Mouse (Mus musculus): Measurements from ENCODE around the gene Gm973. TPM values are rescaled to one million over a fixed set of nuclear protein-coding genes. Genes with fewer than 3 reads are reported as not detected.

Gm973 gene
- total and polyA plus RNA-seq, 3 experiments = 0.05 to 3.7 TPM; not detected in 1

- no peaks in the 10 kb centered on the region for H3K9me3 ChIP-seq (replicated peaks)
- no peak overlapping the region for H3K4me3 ChIP-seq (ENCODE audit: low read depth, low read length)
- DNase-seq (ENCODE audit: low spot score) (no peak), ATAC-seq (ENCODE audit: extremely low read depth, insufficient number of reproducible peaks, low FRiP score, poor library complexity, severe bottlenecking) (no peak)
- 0 out of 2 replicates have a peak, but pooled peaks cover 2% of the 10 kb centered on the region for H3K27me3 ChIP-seq (ENCODE audit: insufficient read depth, low read length)
- peaks cover 57% of the 10 kb centered on the region for H3K4me1 ChIP-seq (ENCODE audit: insufficient read depth, low read depth, low read length)
- no peak for TF ChIP-seq GATA1 (IDR thresholded peaks at IDR 0.05; ENCODE audit: borderline replicate concordance, low read length)
- TF ChIP-seq TAL1 (conservative IDR thresholded peaks at IDR 0.05; ENCODE audit: low read depth, low read length) = no peak
- TF ChIP-seq GATA2 (IDR thresholded peaks at IDR 0.05; ENCODE audit: borderline replicate concordance, low read depth, low read length) = no peak
- H3K36me3 ChIP-seq (replicated peaks) = peaks cover 12% of the 10 kb centered on the region
Observed at GRCm38 (mm10) chr1:59478911-59479310, 37.2 kb upstream of the Gm973 start.

GRCm38 (mm10) chr1:59480821-59481455 lies 35.1 kb upstream of the Gm973 start:
- DNase-seq (ENCODE audit: low spot score) (no peak), ATAC-seq (ENCODE audit: extremely low read depth, insufficient number of reproducible peaks, low FRiP score, poor library complexity, severe bottlenecking) (no peak)
- Histone ChIP-seq H3K9me3 (replicated peaks) (no peaks in the 10 kb centered on the region), H3K4me1 (ENCODE audit: insufficient read depth, low read depth, low read length) (peaks cover 69% of the 10 kb centered on the region), H3K36me3 (replicated peaks) (peaks cover 31% of the 10 kb centered on the region), H3K4me3 (ENCODE audit: low read depth, low read length) (peak overlapping the region; percentile 85), H3K27me3 (ENCODE audit: insufficient read depth, low read length) (no peaks in the 10 kb centered on the region)
- TF ChIP-seq GATA1 (IDR thresholded peaks at IDR 0.05; ENCODE audit: borderline replicate concordance, low read length) (no peak), GATA2 (IDR thresholded peaks at IDR 0.05; ENCODE audit: borderline replicate concordance, low read depth, low read length) (no peak), POLR2AphosphoS5 (IDR thresholded peaks at IDR 0.05; ENCODE audit: insufficient replicate concordance, low read depth, low read length) (no peak)

- Histone ChIP-seq H3K4me3 (ENCODE audit: low read depth, low read length) (peak overlapping the region; percentile 85), H3K4me1 (ENCODE audit: insufficient read depth, low read depth, low read length) (peaks cover 68% of the 10 kb centered on the region), H3K36me3 (replicated peaks) (peaks cover 36% of the 10 kb centered on the region), H3K9me3 (replicated peaks) (no peaks in the 10 kb centered on the region), H3K27me3 (ENCODE audit: insufficient read depth, low read length) (no peaks in the 10 kb centered on the region)
- DNase-seq (ENCODE audit: low spot score) = peak; percentile 99
- no peak for TF ChIP-seq GATA2 (IDR thresholded peaks at IDR 0.05; ENCODE audit: borderline replicate concordance, low read depth, low read length)
- TF ChIP-seq TAL1 (conservative IDR thresholded peaks at IDR 0.05; ENCODE audit: low read depth, low read length) = no peak
- no peak for TF ChIP-seq CTCF (IDR thresholded peaks at IDR 0.05; ENCODE audit: low read depth, low read length)
- no peak for TF ChIP-seq POLR2AphosphoS5 (IDR thresholded peaks at IDR 0.05; ENCODE audit: insufficient replicate concordance, low read depth, low read length)
- TF ChIP-seq GATA1 (IDR thresholded peaks at IDR 0.05; ENCODE audit: borderline replicate concordance, low read length) = no peak
- ATAC-seq (ENCODE audit: extremely low read depth, insufficient number of reproducible peaks, low FRiP score, poor library complexity, severe bottlenecking) = peak; percentile 92
Observed at GRCm38 (mm10) chr1:59481456-59482291, 34.4 kb upstream of the Gm973 start.

- H3K36me3 ChIP-seq (replicated peaks) = peaks cover 42% of the 10 kb centered on the region
- peak; percentile 52 for DNase-seq (ENCODE audit: low spot score)
- no peak for ATAC-seq (ENCODE audit: extremely low read depth, insufficient number of reproducible peaks, low FRiP score, poor library complexity, severe bottlenecking)
- H3K9me3 ChIP-seq (replicated peaks) = no peaks in the 10 kb centered on the region
- peaks cover 73% of the 10 kb centered on the region for H3K4me1 ChIP-seq (ENCODE audit: insufficient read depth, low read depth, low read length)
- H3K4me3 ChIP-seq (ENCODE audit: low read depth, low read length) = peak within 1 kb of the TSS; percentile 85
- TF ChIP-seq CTCF (IDR thresholded peaks at IDR 0.05; ENCODE audit: low read depth, low read length) (no peak), POLR2AphosphoS5 (IDR thresholded peaks at IDR 0.05; ENCODE audit: insufficient replicate concordance, low read depth, low read length) (no peak), GATA2 (IDR thresholded peaks at IDR 0.05; ENCODE audit: borderline replicate concordance, low read depth, low read length) (no peak), TAL1 (conservative IDR thresholded peaks at IDR 0.05; ENCODE audit: low read depth, low read length) (no peak), GATA1 (IDR thresholded peaks at IDR 0.05; ENCODE audit: borderline replicate concordance, low read length) (no peak)
- H3K27me3 ChIP-seq (ENCODE audit: insufficient read depth, low read length) = no peaks in the 10 kb centered on the region
Observed at GRCm38 (mm10) chr1:59482331-59482695, 33.8 kb upstream of the Gm973 start, which contains the start of gene Fzd7. Gene Fzd7 (plus strand): TSS chr1:59482424.

GRCm38 (mm10) chr1:59482696-59483520 lies 33.2 kb upstream of the Gm973 start:
- H3K4me1 ChIP-seq (ENCODE audit: insufficient read depth, low read depth, low read length) = peaks cover 73% of the 10 kb centered on the region
- TF ChIP-seq TAL1 (conservative IDR thresholded peaks at IDR 0.05; ENCODE audit: low read depth, low read length) = no peak
- TF ChIP-seq CTCF (IDR thresholded peaks at IDR 0.05; ENCODE audit: low read depth, low read length) = no peak
- no peak for TF ChIP-seq GATA1 (IDR thresholded peaks at IDR 0.05; ENCODE audit: borderline replicate concordance, low read length)
- TF ChIP-seq GATA2 (IDR thresholded peaks at IDR 0.05; ENCODE audit: borderline replicate concordance, low read depth, low read length) = no peak
- no peaks in the 10 kb centered on the region for H3K9me3 ChIP-seq (replicated peaks)

More at GRCm38 (mm10) chr1:59482696-59483520, 33.2 kb upstream of the Gm973 start:
- peak; percentile 59 for DNase-seq (ENCODE audit: low spot score)
- peak overlapping the region; percentile 85 for H3K4me3 ChIP-seq (ENCODE audit: low read depth, low read length)
- ATAC-seq (ENCODE audit: extremely low read depth, insufficient number of reproducible peaks, low FRiP score, poor library complexity, severe bottlenecking) = no peak
- no peaks in the 10 kb centered on the region for H3K27me3 ChIP-seq (ENCODE audit: insufficient read depth, low read length)
- H3K36me3 ChIP-seq (replicated peaks) = peaks cover 48% of the 10 kb centered on the region

Measured in G1E (cell line).